Mouse (Mus musculus): ENCODE measurements around the gene Igfbp6.
A peak's percentile ranks its signal among the peaks of the same experiment; 100 is the strongest.

Gene Igfbp6

GRCm38 (mm10) chr15:102176571-102177316 lies 32.6 kb downstream of the Igfbp6 start:
- no peak for DNase-seq (ENCODE audit: low spot score)

GRCm38 (mm10) chr15:102177417-102177816 lies 33.3 kb downstream of the Igfbp6 start:
- no peak for DNase-seq (ENCODE audit: low spot score)

- peak; percentile 75 for DNase-seq (ENCODE audit: low spot score)
These were observed 34.1 kb downstream of the Igfbp6 start for GRCm38 (mm10) chr15:102178279-102178678.

- no peak for DNase-seq (ENCODE audit: low spot score)
These were observed 34.9 kb downstream of the Igfbp6 start for GRCm38 (mm10) chr15:102179106-102179505.

DNA sequence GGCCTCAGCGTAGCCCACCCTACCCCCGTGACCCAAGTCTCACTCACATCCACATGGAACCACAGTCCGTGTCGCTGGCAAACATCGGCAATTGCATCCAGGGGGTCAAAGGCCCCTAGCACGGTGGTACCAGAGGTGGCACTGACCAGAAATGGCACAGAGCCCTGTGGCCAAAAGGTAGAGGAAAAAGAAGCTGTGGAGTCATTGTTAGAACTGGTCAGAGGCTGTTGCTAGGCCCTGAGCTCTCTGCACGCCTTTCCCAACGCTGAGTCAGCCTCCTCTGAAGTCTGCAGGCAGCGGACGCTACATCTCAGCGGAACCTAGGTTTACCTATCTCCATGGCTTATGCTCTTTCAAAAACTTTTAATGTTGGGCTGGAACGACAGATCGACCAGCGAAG lies 35.8 kb downstream of the Igfbp6 start:
- no peak for DNase-seq (ENCODE audit: low spot score)

DNA sequence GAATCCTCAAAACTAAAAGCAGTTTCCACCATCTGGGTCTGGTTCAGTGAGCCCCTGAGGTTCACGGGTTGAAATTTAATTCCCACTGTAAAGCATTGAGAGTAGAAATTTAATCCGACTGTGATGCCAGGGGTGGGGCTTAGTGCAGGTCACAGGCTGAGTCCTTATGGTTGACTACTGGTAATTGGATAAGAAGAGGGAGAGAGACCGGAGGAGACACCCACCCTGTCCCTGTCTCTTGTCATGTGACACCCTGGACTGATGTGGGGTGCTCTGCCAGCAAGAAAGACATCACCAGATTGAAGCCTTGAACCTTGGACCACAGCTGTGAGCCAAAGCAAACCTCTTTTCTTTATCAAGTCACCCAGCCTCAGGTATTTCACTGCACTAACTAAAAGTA lies 38.9 kb downstream of the Igfbp6 start:
- no peak for DNase-seq (ENCODE audit: low spot score)

DNA sequence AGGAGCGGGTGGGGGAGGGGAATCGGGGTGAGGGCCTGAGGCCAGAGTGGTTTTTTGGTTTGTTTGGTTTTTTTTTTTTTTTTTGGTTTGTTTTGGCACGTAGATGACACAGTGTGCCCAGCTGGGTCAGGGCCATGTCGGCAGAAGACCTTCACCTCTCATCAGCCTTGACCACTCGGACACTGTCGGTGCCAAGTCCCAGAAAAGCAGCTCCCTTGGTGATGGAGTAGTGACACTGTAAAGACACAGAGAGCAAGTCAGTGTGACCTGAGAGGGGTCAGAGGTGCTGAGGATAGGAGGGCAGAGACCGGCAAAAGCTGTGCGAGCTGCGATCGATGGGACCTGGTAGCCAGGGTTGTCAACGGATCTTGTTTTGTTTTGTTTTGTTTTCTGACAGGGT lies 42.1 kb downstream of the Igfbp6 start:
- DNase-seq (ENCODE audit: low spot score): no peak

GRCm38 (mm10) chr15:102188096-102188495 lies 43.9 kb downstream of the Igfbp6 start:
- DNase-seq (ENCODE audit: low spot score): no peak

DNA sequence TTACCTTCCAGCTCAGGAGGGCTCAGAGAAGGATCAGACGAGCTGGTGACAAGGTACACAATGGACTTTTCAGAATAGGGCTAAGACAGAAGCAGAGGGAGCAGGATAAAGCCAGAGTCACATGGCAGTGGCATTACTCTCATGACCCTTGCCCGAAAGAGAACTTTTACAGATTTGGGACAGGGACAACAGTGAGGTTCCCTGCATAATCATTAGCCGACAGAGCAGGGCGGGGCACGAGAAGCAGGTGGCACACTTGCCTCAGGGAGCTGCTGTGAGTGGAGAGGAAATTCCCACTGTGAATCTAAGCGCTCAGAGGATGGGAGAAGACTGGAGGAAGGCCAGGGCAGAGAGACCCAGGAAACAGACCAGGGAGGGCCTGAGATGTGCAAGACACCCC lies 44.7 kb downstream of the Igfbp6 start:
- no peak for DNase-seq (ENCODE audit: low spot score)

DNA sequence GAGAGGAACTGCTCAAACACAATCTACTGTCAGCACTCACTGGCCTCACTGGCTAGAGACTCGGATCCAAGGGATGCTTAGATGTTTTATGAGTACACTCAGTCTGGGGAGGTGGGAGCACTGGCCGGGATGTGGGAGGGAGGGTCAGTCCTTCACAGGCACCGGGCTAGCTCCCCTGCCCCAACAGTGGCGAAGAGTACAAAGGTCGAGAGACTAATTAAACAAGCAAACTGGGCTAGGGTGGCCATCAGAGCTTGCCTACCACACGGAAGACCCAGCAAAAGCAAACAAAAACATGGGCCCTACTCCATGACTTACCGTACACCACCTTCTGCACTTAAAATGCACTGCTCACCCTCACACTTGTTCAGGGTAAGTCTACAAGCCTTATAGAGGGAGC lies 47.5 kb downstream of the Igfbp6 start:
- DNase-seq (ENCODE audit: low spot score): no peak

GRCm38 (mm10) chr15:102192271-102192812 lies 48.2 kb downstream of the Igfbp6 start:
- DNase-seq (ENCODE audit: low spot score): no peak

DNA sequence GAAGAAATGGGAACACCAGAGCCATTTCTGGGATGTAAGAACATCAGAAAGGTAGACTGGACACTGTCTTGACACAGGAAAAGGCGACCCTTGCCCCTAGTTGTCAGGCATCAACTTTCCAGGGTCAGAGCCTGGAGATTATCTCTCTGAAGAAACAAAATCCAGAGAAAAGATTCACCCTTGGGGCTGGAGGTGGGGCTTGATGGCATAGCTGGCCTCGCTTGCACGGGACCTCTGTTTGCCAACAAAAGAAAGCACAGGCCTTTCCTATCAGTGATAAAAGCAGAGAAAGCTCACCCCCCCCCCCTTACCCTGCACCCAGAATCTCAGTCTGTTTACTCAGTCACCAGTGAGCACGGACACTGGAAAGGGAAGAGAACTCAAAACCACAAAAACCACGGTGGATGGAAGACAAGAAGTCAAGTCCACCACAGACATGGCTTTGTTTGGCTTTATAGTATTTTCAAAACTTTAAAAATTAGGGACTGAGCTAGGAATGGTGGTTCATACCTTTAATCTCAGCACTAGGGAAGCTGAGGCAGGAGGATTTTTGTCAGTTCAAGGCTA lies 48.7 kb downstream of the Igfbp6 start:
- DNase-seq (ENCODE audit: low spot score): no peak

GRCm38 (mm10) chr15:102193652-102194051 lies 49.5 kb downstream of the Igfbp6 start:
- no peak for DNase-seq (ENCODE audit: low spot score)

GRCm38 (mm10) chr15:102194439-102194838 lies 50.3 kb downstream of the Igfbp6 start:
- no peak for DNase-seq (ENCODE audit: low spot score)

- DNase-seq (ENCODE audit: low spot score): no peak
These were observed 51.2 kb downstream of the Igfbp6 start for GRCm38 (mm10) chr15:102195373-102195772.

DNA sequence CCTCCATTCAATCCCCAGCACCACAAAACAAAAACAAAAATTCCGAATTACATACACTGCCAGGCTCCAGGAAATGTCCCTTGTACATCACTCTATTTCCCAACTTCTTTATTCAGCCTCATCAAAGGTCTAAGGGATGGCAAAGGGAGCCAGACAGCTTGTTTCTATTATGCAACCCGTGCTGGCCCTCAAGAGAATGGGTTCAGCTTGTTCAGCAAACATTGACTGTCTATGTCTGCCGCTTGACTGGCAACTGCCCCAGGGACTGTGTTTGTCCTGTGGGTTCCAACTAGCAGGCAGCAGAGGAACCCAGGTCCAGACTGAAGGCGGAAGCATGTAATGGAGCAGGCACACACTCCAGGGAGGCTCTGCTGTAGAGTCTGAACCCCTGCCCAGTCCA lies 54.7 kb downstream of the Igfbp6 start:
- no peak for DNase-seq (ENCODE audit: low spot score)
